Mouse (Mus musculus): ENCODE measurements at regions not wholly inside any gene's neighbourhood (a gene's known extent, or its start where the extent isn't known, plus 50 kb on each side); places are given as distances from the start of the nearest gene placed in this dataset.

DNA sequence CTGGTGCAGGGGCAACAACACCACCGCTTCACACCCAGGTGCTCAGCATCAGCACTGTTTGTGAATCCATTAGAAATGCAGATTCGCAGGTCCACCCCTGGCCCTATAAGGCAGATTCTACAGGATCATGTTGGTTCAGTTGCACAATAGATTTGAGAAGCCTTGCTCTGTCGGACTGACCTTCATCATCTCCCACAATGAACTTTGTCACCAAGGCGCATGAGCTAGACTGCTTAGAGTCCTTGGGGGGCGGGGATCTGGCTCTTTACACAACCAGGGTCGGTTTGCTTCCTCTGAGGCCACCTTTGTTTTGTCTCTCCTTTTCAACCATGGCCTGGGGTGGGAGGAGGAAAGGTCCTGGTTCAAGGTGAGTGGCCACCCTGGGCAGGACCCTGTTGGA is 209.7 kb downstream of the Igsf11 start:
- no peak for DNase-seq (ENCODE audit: low read depth)

DNA sequence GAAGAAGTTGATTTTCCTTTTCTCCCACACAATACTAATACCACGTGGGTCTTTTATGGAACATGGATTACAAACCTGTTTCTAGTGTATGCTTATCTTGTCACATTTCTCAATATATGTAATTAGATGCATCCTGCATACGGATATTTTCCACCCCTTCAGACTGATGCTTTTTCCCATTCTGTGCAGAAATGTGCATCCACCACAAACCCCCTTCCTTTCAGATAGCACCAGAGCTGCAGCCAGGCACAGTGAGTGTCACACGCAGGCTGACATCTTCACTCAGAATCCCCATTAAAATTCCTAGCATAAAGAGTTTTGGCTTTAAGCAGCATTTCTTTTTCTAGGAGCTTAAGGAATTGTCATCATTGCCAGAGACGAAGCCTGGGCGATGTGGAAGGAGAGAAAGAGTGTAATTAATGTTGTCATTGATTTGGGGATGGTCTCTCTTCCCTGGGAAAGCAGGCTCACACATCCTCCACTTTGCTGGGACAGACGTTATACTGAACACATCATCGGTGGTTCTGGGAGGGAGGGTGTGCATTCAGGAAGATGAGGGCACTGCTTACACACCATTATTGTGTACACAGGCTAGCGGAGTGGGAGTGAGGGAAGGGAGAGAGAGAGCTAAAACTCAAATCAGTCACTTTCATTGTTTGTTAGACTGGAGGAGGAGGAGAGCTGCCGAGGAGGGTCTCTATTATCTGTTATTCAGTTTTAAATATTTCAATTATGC is 211.1 kb downstream of the Igsf11 start:
- no peak for DNase-seq (ENCODE audit: low read depth)

DNA sequence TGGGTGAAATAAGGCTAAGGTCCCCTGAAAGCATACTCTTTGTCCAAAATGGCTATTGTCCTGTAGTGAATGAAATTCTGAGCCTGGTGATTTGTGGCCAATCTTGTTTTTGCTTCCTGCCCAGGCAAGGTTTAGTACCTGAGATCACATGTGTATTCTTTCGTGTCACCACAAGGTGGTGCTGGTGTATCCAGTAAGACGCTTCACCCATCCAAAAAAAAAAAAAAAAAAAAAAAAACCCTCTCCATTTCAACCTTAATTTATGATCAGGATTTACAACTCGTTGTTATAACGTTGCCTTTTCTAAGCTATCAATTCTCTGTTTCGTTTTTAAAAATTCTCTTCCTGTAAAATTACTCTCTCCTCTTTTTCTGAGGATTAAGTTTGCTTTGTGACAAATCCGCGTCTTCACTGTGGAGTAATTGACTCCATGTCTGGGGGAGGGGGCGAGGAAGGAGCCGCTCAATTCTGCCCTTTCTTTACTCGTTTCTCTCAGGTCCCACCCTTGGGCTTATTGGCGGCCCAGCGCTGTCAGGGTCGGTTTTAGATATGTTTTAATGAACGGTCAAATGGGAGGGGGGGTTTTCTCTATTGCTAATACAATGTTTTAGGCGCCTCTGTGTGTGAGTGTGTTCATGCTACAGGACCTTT is 217.0 kb downstream of the Igsf11 start:
- DNase-seq (ENCODE audit: low read depth): peak; percentile 22

DNA sequence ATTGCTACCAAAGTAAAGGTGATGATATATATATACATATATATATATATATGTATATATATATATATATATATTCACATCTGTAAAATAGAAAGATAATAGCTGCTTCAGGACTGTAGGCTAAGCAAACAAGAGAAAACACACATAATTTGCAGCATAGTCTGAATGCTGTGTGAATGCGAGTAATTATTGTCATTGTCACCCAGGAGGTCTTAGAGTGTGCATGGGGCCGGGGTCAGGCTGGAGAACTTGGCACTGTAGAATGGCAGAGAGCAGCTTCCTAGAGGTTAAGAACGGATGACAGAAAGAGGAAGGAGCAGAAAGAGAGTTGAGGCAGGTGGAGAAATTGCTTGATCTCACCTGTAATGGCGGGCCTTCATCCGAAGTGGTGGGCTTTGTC is 217.6 kb downstream of the Igsf11 start:
- DNase-seq (ENCODE audit: low read depth): no peak

DNA sequence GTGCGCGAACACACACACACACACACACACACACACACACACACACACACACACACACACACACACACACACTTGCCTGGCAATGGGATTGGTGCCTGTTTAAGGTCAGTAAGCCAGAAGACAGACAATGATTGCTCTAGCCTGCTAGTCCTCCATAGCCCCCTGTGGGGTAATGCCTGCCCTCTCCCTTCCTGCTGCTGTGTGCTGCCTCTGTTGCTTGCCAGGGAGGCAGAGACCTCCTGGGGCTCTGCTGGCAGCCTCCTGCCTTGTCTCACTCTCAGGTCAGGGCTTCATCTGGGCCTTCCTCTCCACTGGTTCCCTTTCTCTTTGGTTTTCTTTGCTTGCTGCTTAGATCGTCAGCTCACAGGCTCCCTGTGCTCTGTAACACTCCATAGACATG is 225.6 kb downstream of the Igsf11 start:
- DNase-seq (ENCODE audit: low read depth): no peak

DNA sequence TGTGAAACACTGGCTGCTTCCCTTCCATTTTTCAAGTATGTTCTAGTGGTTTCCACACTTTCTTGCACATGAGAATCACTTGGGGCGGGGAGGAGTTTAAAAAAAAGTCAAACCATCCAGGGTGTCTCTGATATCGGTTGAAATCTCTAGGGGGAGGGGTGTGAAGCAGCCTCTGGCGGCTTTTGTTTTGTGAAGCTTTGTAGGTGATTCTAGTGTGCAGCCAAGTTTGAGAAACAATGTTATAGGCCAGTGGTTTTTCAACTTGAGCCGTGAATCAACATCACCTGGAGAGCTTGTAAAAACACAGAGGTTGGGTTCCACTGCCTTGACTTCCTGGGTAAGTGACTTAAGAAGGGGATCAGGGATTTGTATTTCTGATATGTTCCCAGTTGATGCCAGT is 227.3 kb downstream of the Igsf11 start:
- DNase-seq (ENCODE audit: low read depth): no peak

DNA sequence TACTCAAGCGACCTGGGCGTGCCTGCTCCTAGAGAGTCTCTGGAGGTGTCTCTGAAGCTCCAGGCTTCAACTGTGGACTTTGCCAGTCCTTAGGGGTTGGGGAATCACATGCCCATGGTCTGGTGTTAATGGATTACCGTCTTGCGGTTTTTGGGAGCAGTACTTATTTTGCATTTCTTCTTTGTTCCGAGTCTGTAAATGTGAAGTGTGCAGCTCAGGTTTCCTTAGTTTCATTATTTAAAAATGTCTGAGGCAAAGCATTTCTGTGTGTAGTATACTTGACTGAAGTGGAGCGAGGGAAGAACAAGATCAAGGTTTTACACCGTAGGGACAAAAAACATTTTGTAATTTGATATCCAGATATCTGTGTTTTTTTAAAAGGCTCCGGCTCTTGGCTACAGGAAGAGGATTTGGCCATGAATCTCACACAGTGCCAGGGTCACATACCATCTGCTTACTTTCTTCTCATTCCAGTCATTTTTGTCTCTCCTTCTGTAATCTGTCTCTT is 231.0 kb downstream of the Igsf11 start:
- no peak for DNase-seq (ENCODE audit: low read depth)

DNA sequence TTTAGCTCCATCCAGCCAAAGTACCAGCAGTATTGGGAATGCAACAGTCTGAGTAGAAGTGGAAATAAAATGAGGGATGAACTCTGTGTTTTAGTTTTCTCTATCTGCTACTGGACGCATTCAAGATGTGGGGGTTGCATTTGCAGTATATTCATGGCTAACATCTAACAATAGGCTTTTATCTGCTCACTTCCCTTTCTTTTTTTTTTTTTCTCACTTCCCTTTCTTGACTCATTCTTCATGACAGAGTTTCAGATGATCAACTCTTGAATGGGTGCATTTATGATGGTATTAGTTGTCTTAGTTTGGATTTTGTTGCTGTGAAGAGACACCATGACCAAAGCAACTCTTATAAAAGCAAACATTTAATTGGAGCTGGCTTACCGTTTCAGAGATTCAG is 240.0 kb downstream of the Igsf11 start:
- no peak for DNase-seq (ENCODE audit: low read depth)

DNA sequence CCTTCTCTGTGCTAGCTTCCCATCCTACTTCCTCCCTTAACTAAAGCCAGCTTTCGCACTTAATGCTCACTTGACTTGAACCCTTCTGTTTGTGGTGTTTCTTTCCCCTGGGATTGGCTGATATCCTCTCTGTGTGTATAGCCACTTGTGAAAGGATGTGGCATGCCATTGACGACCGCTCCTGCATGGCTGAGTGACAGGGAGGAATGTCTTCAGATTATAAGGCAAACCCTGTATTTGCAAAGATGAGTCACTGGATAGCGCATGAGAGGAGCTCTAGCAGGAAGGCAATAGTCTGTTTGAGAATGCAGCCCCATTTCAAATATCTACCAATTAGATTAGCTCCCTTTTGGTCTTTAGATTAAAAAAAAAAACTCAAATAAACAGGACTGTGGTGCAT is 243.3 kb downstream of the Igsf11 start:
- DNase-seq (ENCODE audit: low read depth): no peak

DNA sequence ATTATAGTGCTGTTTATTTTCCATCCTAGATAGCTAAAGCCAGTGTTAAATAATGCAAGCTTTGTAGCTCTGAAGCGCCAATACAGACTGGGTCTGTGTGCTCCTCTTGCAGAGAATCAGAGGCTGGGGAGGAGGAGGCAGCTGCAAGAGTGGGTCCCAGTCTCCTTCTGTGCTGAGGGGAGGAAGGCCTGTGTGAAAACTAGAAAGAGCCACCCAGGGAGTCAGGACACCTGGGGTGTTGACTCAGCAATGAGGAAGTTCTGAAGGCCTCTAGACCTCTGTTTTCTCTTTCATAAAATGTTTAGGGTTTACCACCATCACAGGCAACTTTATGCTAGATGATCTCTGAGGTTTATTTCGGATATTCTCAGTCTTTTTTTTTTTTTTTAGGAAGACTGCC is 254.7 kb downstream of the Igsf11 start:
- no peak for DNase-seq (ENCODE audit: low read depth)

DNA sequence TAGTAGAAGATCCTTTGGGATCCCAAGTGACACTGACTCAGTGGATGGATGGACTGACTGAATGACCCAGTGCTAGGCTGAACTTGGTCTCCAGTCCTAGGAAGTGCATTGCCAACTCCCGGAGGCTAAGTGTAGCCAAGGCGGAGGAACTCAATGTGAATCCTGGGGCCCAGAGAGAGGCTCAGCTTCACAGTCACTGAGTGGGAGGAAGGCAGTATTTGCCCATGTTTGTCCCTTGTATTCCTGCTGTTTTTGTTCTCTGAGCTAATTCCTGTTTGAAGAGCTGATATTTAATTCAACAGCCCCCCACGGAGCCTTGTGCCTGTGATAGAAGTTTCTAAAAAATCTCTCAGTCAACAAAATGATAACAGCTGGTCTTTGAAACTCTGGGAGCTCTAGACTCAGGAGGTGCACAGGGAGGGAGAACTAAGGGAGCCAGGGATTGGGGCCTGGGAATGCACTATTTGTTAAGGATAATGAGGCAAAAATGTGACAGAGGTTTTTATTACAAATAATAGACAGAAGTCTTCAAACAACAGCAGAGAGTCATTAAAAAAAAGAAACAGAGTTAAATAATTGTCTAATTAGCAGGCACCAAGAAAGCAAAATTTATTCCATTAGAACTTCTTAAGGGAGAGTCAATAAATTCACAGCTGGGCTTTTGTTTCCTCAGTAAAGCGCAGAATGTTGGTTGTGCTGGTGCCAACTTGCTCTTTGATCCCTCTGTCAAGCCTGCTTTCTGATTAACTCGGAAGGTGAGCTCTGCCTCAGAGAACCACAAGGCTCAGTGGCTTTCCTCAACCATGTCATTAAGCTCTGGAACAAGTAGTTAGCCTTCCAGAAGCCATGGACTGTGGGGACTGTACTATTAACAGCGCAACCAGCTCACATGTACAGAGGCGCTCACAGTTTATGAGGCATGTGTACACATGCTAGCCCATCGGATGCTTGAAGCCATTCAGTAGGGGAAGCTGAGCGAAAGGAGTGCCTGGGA is 259.2 kb downstream of the Igsf11 start:
- DNase-seq (ENCODE audit: low read depth): no peak

DNA sequence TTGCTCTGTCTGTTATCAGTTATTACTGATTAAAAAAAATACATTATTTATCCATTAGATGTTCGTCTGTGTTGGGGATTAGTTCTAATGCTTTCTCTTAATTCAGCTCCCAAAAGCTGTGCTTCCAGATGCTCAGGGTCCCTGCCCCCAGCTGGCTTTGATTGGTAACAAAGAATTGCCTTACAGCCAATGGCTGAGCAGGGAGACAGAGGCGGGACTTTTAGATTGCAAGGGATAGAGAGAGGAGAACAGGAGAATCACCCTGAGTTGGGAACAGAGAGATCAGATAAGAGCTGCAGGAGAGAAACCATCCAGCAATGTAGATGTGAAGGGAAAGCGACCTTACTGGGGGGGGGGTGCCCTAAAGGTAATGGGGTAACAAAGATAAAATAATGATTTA is 266.4 kb downstream of the Igsf11 start:
- no peak for DNase-seq (ENCODE audit: low read depth)

DNA sequence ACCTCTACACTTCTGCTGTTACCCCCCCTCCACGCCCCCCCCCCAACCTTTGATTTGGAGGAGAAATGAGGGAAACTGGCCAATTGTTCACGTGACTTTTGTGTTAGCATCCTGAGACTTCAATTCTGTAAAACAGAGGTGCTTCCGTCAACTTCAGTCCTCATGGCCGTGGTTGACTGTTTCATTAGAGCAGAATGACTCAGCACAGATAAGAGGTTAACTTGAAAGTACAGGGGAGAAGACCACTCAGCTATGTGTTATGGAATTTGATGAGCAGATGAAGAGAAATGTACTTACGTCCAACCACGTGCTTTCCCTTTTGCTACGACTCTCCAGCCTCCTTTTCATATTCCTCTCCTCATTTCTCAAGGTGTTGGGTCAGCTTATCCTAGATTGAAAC is 267.3 kb downstream of the Igsf11 start:
- no peak for DNase-seq (ENCODE audit: low read depth)

DNA sequence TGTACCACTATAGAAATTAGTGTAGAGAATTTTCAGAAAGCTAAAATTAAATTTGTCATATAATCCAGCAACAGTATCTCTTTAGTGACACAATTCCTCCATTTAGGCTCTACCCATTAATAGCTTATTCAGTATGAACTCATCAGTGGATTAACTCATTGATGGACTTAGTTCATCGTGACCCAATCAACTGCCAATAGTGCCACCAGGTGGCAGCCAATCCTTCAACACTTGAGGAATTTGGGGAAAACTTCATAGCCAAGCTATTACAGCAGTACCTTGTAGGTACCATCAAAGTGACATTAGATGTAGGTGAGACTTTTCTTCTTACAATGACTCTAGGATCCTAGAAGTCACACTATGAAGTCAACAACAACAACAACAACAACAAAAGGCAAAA is 270.2 kb downstream of the Igsf11 start:
- no peak for DNase-seq (ENCODE audit: low read depth)

DNA sequence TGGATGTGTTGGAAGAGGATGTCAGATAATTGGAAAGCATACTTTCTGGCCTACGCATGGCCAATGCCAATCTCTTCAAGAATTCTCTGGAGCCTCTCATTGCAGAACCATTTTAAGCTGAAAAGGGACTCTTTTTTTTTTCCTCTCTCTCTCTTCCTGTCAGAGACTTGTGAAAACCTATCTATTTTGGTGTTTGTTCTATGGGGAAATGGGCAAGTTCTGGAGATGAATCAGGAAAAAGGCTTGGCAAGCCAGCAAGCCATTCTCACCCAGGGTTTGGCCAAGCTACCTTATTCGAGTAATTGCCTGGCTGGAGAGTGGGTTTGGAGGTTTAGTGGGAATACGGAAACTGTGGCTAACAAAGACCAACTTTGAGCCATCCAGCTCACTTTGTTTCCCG is 299.4 kb downstream of the Igsf11 start:
- no peak for DNase-seq (ENCODE audit: low read depth)

DNA sequence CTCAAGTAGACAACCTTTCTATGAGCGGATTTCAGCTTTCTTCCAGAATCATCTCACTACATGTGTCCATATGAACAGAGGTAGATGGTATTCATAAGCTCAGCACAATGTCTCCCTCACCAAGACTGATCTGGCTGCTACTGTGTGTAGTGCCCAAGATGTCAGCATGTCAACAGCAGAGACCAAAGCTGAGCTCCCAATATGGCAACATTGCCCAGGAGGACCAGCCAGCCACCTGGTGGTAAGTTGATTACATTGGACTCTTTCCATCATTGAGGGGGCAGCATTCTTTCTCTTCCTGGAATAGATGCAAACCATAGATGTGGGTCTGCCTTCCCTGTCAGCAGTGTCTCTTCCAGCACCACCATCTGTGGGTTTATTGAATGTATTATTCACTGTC is 303.0 kb downstream of the Igsf11 start:
- DNase-seq (ENCODE audit: low read depth): no peak

DNA sequence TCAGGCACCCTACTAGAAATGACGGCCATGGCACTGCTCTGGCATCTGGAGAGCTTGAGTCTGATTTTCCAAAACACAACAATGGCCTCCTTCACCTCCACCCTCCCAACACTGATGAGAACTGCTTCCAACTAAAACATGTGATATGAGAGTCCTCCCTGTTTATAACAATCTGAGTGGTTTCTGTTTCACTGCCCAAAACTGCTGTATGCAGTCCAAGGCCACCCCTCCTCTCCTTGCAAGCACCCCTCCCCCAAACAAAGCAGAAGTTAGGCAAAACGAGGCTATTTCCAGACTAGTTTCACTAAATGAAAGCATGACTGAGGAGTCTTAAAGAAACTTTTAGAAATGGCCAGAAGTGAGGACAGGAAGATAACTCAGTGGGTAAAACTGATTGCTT is 304.4 kb downstream of the Igsf11 start:
- no peak for DNase-seq (ENCODE audit: low read depth)

DNA sequence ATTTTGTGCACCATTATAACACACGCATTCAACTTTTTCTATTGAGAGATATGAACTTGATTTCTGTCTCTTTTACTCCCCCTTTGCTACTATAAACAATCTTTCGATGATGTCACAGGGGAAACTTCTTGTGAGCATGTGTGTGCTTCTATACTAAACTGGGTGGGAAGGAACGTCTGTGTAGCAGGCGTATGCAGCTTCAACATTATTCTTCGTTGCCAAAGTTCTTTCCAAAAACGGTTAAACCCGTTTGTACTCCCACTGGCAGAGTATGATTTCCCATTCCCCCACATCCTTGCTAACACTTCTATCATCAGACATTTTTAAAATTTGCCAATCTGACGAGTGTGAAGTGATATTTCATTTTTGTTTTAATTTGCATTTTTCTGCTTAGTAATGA is 331.1 kb downstream of the Igsf11 start:
- no peak for DNase-seq (ENCODE audit: low read depth)

DNA sequence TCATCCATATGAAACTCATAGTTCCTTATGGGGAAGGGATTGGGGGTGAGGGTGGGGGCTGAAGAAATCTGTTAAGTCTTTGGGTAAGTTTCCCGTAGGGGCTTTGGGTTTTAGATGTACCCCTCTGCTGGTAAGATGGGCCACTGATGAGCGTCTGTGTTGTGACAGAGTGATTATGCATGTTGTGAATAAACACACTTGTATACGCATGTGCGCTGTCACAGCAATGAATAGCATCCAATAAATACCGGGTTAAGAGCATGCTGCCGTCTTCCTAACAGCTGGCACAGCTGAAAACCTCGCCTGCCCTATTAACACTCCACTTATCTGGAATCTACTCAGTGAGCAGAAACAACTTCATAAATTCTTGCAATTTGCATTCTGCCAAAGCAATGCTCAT is 337.0 kb downstream of the Igsf11 start:
- no peak for DNase-seq (ENCODE audit: low read depth)

DNA sequence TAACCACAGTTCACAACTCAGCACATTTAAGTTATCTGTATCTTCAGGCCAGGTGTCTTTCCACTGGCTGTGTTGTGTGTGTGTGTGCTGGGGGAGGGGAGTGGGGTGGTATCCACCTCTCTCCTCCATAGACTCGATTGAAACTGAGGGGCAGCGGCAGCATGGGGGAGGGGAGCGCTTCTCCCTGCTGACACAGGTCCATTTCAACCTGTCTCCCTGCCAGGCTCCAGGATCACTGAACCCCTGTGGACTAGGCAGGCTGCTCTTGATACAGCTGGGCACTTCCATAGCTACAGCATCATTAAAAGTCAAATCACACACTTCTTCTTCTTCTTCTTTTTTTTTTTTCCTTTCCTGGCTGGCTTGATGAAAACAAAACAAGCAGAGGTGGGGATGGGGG is 338.0 kb downstream of the Igsf11 start:
- no peak for DNase-seq (ENCODE audit: low read depth)

DNA sequence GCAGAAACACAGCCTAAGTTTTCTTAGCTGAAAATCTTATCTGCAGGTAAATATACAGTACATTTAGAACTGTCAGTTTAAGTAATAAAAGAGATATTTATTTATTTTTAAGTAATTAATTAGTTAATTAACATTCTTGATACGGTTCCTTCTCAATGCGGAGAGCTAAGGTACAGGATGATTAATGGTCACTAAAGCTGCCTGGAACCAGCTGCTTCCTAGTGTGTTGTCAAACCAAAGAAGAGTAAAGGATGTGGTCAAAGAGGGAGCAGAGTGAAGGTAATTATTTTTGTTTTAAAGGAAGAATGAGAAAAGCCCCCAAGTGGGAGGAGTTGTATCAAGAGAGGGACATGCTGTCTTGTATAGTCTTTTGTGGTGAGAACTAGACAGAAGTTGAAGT is 341.8 kb downstream of the Igsf11 start:
- no peak for DNase-seq (ENCODE audit: low read depth)

DNA sequence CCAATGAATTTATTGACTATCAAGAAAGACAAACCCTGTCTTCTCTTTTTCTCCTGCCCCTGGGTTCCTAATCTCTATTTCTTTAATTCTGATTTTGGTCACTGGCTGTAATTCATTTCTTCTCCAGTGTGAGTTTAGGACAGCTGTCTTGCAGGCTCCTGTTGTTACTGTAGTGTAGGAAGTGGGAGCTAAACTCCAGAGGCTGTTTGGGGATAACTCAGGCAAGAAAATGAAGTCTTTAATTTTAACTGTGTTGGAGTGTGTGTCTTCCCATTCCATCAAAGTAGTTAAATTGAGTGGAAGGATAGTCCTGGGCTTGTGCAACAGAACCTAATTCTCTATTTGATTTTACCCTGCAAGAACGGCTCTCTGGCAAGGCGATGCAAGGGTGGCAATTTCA is 381.0 kb downstream of the Igsf11 start:
- no peak for DNase-seq (ENCODE audit: low read depth)

DNA sequence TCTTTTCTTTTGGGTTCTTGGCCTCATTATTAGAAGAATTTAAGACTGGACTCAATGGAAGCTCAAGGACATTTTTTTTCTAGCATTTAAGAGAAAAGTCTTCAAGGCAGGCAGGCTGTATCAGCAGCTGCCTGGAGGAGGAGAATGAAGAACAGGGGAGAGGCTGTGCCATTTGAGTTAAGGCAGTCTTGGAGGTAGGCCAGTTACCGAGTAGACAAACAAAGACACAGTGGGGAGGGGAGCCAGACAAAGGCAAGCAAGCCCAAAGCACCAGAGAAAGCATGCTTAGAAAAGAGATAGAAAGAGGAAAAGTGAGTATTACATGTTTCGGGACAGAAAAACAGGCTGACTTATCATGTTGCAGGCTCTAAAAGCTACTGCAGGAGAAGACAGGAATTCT is 392.0 kb downstream of the Igsf11 start:
- no peak for DNase-seq (ENCODE audit: low read depth)
